Mouse (Mus musculus): Measurements from ENCODE around the gene Sdhaf2. TPM values are rescaled to one million over a fixed set of nuclear protein-coding genes. Genes with fewer than 3 reads are reported as not detected.

Sdhaf2 gene
- polyA plus RNA-seq, 1 experiment from 2014 or later: 63.5 TPM

GRCm38 (mm10) chr19:10496976-10497375 lies 29.0 kb downstream of the Sdhaf2 start:
- no peak for ATAC-seq (ENCODE audit: insufficient number of reproducible peaks, insufficient read depth, low FRiP score, low TSS enrichment, low read depth)
- no peak overlapping the region for H3K4me3 ChIP-seq
- H3K36me3 ChIP-seq: peaks cover 36% of the 10 kb centered on the region
- 52% methylated on average over 2 of the region's 2 CpGs for WGBS
- no peak overlapping the region for H3K27ac ChIP-seq
- H3K4me1 ChIP-seq: peaks cover 3% of the 10 kb centered on the region; the same call in 1 of the 2 replicates
- no peak overlapping the region for H3K9ac ChIP-seq
- H3K4me2 ChIP-seq: no peak overlapping the region
- H3K27me3 ChIP-seq: no peaks in the 10 kb centered on the region
- H3K9me3 ChIP-seq: no peaks in the 10 kb centered on the region

- H3K36me3 ChIP-seq: peaks cover 23% of the 10 kb centered on the region
- no peak overlapping the region for H3K4me2 ChIP-seq
- H3K4me3 ChIP-seq: no peak overlapping the region
- no peaks in the 10 kb centered on the region for H3K9me3 ChIP-seq
- no peak overlapping the region for H3K9ac ChIP-seq
- WGBS: 89% methylated on average over 1 of the region's 1 CpGs
- peaks cover 3% of the 10 kb centered on the region; the same call in 1 of the 2 replicates for H3K4me1 ChIP-seq
- H3K27ac ChIP-seq: no peak overlapping the region
- H3K27me3 ChIP-seq: no peaks in the 10 kb centered on the region
- ATAC-seq (ENCODE audit: insufficient number of reproducible peaks, insufficient read depth, low FRiP score, low TSS enrichment, low read depth): no peak
These were observed 30.3 kb downstream of the Sdhaf2 start for GRCm38 (mm10) chr19:10495670-10496069.

DNA sequence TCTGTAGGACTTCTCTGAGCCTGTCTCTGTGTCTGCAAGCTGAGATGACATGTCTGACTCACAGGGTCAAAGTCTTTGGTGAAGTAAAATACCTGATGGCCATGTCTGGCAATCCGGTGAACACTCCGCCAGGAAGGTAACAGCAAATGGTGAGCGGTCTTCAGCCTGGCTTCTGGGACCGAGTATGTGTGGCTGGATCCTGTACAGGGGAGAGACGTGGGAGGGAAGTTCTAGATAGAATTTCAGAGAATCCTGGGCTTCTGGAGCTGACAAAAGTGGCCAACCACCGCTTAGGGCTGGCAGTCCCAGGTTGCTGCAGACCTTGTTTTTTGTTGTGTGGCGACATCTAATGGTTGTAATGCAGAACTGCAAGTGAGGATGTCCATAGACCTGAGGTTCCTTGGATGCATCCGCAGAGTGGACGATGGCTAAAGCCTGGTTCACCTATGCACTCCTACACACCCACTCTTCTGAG lies 39.6 kb downstream of the Sdhaf2 start:
- no peaks in the 10 kb centered on the region for H3K36me3 ChIP-seq
- H3K9ac ChIP-seq: 0 out of 2 replicates have a peak overlapping the region, but pooled peaks have one; percentile 21
- H3K4me2 ChIP-seq: no peak overlapping the region
- H3K9me3 ChIP-seq: no peaks in the 10 kb centered on the region
- ATAC-seq (ENCODE audit: insufficient number of reproducible peaks, insufficient read depth, low FRiP score, low TSS enrichment, low read depth): peak; percentile 44
- H3K27ac ChIP-seq: no peak overlapping the region
- 0 out of 2 replicates have a peak, but pooled peaks cover 2% of the 10 kb centered on the region for H3K27me3 ChIP-seq
- 20% methylated on average over 9 of the region's 9 CpGs for WGBS
- no peak overlapping the region for H3K4me3 ChIP-seq
- peaks cover 3% of the 10 kb centered on the region; the same call in 1 of the 2 replicates for H3K4me1 ChIP-seq

- ATAC-seq (ENCODE audit: insufficient number of reproducible peaks, insufficient read depth, low FRiP score, low TSS enrichment, low read depth): no peak
These were observed 43.2 kb downstream of the Sdhaf2 start, which contains the start of gene Ppp1r32 for GRCm38 (mm10) chr19:10482703-10483102. TSS of gene Ppp1r32 (minus strand) at chr19:10482928.

GRCm38 (mm10) chr19:10479541-10479940 lies 46.4 kb downstream of the Sdhaf2 start:
- H3K4me1 ChIP-seq: no peaks in the 10 kb centered on the region

More at GRCm38 (mm10) chr19:10482703-10483102, 43.2 kb downstream of the Sdhaf2 start, which contains the start of gene Ppp1r32:
- Histone ChIP-seq H3K9me3 (no peaks in the 10 kb centered on the region), H3K4me1 (peaks cover 3% of the 10 kb centered on the region; the same call in 1 of the 2 replicates), H3K27ac (no peak within 1 kb of the TSS), H3K9ac (no peak within 1 kb of the TSS), H3K4me2 (no peak within 1 kb of the TSS), H3K4me3 (no peak within 1 kb of the TSS), H3K36me3 (no peaks in the 10 kb centered on the region), H3K27me3 (0 out of 2 replicates have a peak, but pooled peaks cover 2% of the 10 kb centered on the region)
- 34% methylated on average over 6 of the region's 6 CpGs for WGBS

GRCm38 (mm10) chr19:10473779-10474178 lies 52.2 kb downstream of the Sdhaf2 start:
- peaks cover 6% of the 10 kb centered on the region; the same call in 1 of the 2 replicates for H3K27me3 ChIP-seq
- no peaks in the 10 kb centered on the region for H3K4me1 ChIP-seq
- H3K4me3 ChIP-seq: no peak overlapping the region
- H3K4me2 ChIP-seq: no peak overlapping the region
- ATAC-seq (ENCODE audit: insufficient number of reproducible peaks, insufficient read depth, low FRiP score, low TSS enrichment, low read depth): no peak
- H3K27ac ChIP-seq: no peak overlapping the region
- H3K9ac ChIP-seq: no peak overlapping the region
- no peaks in the 10 kb centered on the region for H3K36me3 ChIP-seq
- WGBS: 21% methylated on average over 6 of the region's 6 CpGs
- H3K9me3 ChIP-seq: no peaks in the 10 kb centered on the region

More at GRCm38 (mm10) chr19:10479541-10479940, 46.4 kb downstream of the Sdhaf2 start:
- WGBS: 55% methylated on average over 4 of the region's 4 CpGs
- Histone ChIP-seq H3K27ac (no peak overlapping the region), H3K27me3 (no peaks in the 10 kb centered on the region), H3K36me3 (no peaks in the 10 kb centered on the region), H3K4me2 (no peak overlapping the region), H3K9ac (no peak overlapping the region), H3K9me3 (no peaks in the 10 kb centered on the region), H3K4me3 (no peak overlapping the region)
- no peak for ATAC-seq (ENCODE audit: insufficient number of reproducible peaks, insufficient read depth, low FRiP score, low TSS enrichment, low read depth)

DNA sequence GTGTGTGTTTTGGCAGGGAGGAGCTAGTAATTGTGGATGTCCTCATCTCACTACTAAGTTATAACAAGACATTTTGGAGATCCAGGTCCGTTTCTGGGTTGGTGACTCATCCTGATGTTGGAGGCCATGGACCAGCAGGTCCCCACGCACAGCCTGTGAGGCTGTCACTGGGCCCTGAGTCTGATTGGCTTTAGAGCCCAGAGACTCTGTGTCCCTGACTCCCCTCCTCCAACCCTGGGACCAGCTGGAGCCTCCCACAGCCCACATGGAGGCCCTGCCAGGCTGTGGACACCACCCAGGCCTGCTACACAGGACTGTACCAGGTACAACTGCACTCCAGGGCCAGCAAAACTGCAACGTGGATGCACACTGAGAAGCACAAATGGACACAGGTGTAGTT lies 53.0 kb downstream of the Sdhaf2 start:
- no peak overlapping the region for H3K27ac ChIP-seq
- no peaks in the 10 kb centered on the region for H3K4me1 ChIP-seq
- peaks cover 6% of the 10 kb centered on the region; the same call in 1 of the 2 replicates for H3K27me3 ChIP-seq
- ATAC-seq (ENCODE audit: insufficient number of reproducible peaks, insufficient read depth, low FRiP score, low TSS enrichment, low read depth): no peak
- no peak overlapping the region for H3K9ac ChIP-seq
- 78% methylated on average over 3 of the region's 3 CpGs for WGBS
- H3K9me3 ChIP-seq: no peaks in the 10 kb centered on the region
- H3K4me2 ChIP-seq: no peak overlapping the region
- H3K36me3 ChIP-seq: no peaks in the 10 kb centered on the region
- no peak overlapping the region for H3K4me3 ChIP-seq

GRCm38 (mm10) chr19:10469171-10469658 lies 56.7 kb downstream of the Sdhaf2 start:
- no peaks in the 10 kb centered on the region for H3K4me1 ChIP-seq
- no peaks in the 10 kb centered on the region for H3K36me3 ChIP-seq
- H3K4me2 ChIP-seq: no peak overlapping the region
- ATAC-seq (ENCODE audit: insufficient number of reproducible peaks, insufficient read depth, low FRiP score, low TSS enrichment, low read depth): 0 out of 2 replicates have a peak, but pooled peaks have one; percentile 20
- no peak overlapping the region for H3K9ac ChIP-seq
- H3K4me3 ChIP-seq: no peak overlapping the region
- H3K27me3 ChIP-seq: peaks cover 9% of the 10 kb centered on the region
- 53% methylated on average over 8 of the region's 8 CpGs for WGBS
- no peak overlapping the region for H3K27ac ChIP-seq
- H3K9me3 ChIP-seq: no peaks in the 10 kb centered on the region

- Histone ChIP-seq H3K36me3 (no peaks in the 10 kb centered on the region), H3K27ac (no peak overlapping the region), H3K4me1 (peaks cover 6% of the 10 kb centered on the region), H3K9me3 (no peaks in the 10 kb centered on the region), H3K4me2 (no peak overlapping the region), H3K27me3 (peaks cover 40% of the 10 kb centered on the region), H3K9ac (no peak overlapping the region), H3K4me3 (no peak overlapping the region)
- WGBS: 20% methylated on average over 4 of the region's 4 CpGs
- no peak for ATAC-seq (ENCODE audit: insufficient number of reproducible peaks, insufficient read depth, low FRiP score, low TSS enrichment, low read depth)
These were observed 61.5 kb downstream of the Sdhaf2 start for GRCm38 (mm10) chr19:10464427-10464826.

DNA sequence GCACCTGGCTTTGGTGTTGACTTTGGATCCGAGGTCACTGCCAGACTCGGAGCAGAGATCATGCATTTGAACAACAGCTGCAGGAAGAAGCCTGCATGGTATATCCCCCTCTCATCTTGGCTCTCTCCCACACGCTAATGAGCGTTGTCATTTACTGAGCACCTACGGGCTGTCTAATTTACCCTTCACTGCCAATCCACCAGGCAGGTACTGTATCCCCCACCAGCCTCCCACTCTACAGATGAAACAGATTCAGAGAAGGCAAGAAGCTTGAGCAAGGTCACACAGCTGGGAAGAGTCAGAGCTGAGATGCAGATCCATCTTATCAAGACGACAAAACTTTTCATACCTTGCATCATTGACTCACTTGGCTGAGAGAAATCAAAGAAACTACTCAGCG lies 64.4 kb downstream of the Sdhaf2 start:
- H3K4me3 ChIP-seq: no peak overlapping the region
- peaks cover 69% of the 10 kb centered on the region for H3K27me3 ChIP-seq
- WGBS: 38% methylated on average over 7 of the region's 7 CpGs
- no peak for ATAC-seq (ENCODE audit: insufficient number of reproducible peaks, insufficient read depth, low FRiP score, low TSS enrichment, low read depth)
- H3K9me3 ChIP-seq: no peaks in the 10 kb centered on the region
- H3K27ac ChIP-seq: no peak overlapping the region
- H3K9ac ChIP-seq: no peak overlapping the region
- H3K4me1 ChIP-seq: peaks cover 15% of the 10 kb centered on the region
- H3K36me3 ChIP-seq: no peaks in the 10 kb centered on the region
- no peak overlapping the region for H3K4me2 ChIP-seq

- H3K27ac ChIP-seq: no peak overlapping the region
- no peaks in the 10 kb centered on the region for H3K9me3 ChIP-seq
- WGBS: 43% methylated on average over 11 of the region's 11 CpGs
- H3K36me3 ChIP-seq: no peaks in the 10 kb centered on the region
- H3K4me3 ChIP-seq: no peak overlapping the region
- H3K4me2 ChIP-seq: no peak overlapping the region
- H3K9ac ChIP-seq: no peak overlapping the region
- peaks cover 21% of the 10 kb centered on the region for H3K4me1 ChIP-seq
- no peak for ATAC-seq (ENCODE audit: insufficient number of reproducible peaks, insufficient read depth, low FRiP score, low TSS enrichment, low read depth)
- peaks cover 82% of the 10 kb centered on the region for H3K27me3 ChIP-seq
These were observed 66.0 kb downstream of the Sdhaf2 start for GRCm38 (mm10) chr19:10459907-10460306.

DNA sequence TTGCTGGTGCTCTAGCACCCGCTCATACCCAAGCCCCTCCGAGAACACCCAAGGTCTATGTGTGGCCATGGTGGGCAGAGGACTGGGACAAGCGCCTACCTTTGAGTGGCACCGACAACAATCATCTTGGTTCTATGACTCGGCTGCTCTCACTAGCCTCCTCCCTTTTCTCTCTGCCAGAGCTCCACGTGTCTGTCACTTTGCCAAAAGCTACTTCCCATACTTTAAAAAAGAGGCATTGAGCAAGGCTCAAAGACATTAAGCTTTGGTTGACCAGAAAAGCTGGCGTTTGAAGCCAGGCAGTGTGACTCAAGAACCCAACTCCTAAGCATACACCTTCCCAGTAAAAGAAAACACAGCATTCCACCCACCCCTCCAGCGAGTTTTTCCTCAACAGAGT lies 67.8 kb downstream of the Sdhaf2 start:
- 27% methylated on average over 8 of the region's 8 CpGs for WGBS
- Histone ChIP-seq H3K4me3 (peak overlapping the region; percentile 52), H3K4me2 (peak overlapping the region; percentile 93), H3K27ac (no peak overlapping the region), H3K4me1 (peaks cover 21% of the 10 kb centered on the region), H3K27me3 (peaks cover 87% of the 10 kb centered on the region), H3K9ac (no peak overlapping the region), H3K9me3 (no peaks in the 10 kb centered on the region), H3K36me3 (no peaks in the 10 kb centered on the region)
- ATAC-seq (ENCODE audit: insufficient number of reproducible peaks, insufficient read depth, low FRiP score, low TSS enrichment, low read depth): 0 out of 2 replicates have a peak, but pooled peaks have one; percentile 4
